Mouse (Mus musculus): Measurements from ENCODE around the gene Dlg2. TPM values are rescaled to one million over a fixed set of nuclear protein-coding genes. Genes with fewer than 3 reads are reported as not detected.

The Dlg2 gene
- polyA plus RNA-seq, 1 experiment from 2014 or later = 7.2 TPM

DNA sequence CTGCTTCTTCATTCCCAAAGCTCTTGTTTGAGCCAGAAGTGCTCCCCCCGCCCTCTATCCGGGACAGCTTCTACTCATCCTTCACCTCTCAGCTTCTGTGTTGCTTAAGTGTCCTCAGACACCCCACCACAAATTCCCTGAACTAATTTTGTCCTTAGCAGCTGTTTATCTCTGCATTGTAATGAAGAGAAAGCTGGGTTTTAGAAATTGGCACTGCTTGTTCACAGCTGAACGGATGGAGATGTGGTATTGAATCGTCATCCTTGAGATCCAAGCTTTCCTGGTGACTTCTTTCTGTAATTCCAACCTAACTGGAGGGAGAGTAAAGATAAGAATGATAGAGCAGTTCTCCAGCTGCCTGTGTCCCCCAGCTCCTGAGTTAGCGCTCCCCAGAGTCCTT is 834.7 kb downstream of the Dlg2 start:
- H3K9me3 ChIP-seq (replicated peaks) = no peaks in the 10 kb centered on the region
- H3K27ac ChIP-seq (replicated peaks) = no peak overlapping the region
- H3K36me3 ChIP-seq = no peaks in the 10 kb centered on the region
- H3K4me3 ChIP-seq (replicated peaks) = no peak overlapping the region
- WGBS = 80% methylated on average over 5 of the region's 5 CpGs
- H3K27me3 ChIP-seq = no peaks in the 10 kb centered on the region
- no peak overlapping the region for H3K9ac ChIP-seq
- H3K4me1 ChIP-seq = no peaks in the 10 kb centered on the region
- H3K4me2 ChIP-seq (replicated peaks) = no peak overlapping the region
- no peak for ATAC-seq (ENCODE audit: insufficient number of reproducible peaks, low FRiP score, low TSS enrichment, low read depth)

DNA sequence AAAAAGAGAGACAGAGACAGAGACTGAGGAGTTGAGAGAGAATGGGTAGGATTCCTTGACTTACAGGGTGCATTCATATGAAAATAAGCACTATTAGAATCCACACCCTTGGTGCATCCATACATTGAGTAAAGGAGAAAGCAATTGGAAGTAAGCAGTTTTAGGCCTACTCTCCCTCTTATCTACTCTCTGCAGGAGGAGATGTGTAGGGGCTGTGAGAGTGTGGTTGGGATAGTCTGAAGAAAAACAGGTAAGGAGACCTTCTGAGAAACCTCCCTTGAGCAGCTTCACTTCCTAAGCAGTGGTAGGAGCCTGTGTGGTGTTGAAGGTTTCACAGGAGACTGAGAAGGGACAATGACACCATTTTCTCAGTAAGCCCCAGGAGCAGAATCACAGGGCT is 868.6 kb downstream of the Dlg2 start:
- no peaks in the 10 kb centered on the region for H3K4me1 ChIP-seq
- no peak overlapping the region for H3K9ac ChIP-seq
- H3K36me3 ChIP-seq = no peaks in the 10 kb centered on the region
- H3K27ac ChIP-seq (replicated peaks) = no peak overlapping the region
- no peak overlapping the region for H3K4me3 ChIP-seq (replicated peaks)
- H3K9me3 ChIP-seq (replicated peaks) = no peaks in the 10 kb centered on the region
- no peaks in the 10 kb centered on the region for H3K27me3 ChIP-seq
- no peak for ATAC-seq (ENCODE audit: insufficient number of reproducible peaks, low FRiP score, low TSS enrichment, low read depth)
- H3K4me2 ChIP-seq (replicated peaks) = no peak overlapping the region

DNA sequence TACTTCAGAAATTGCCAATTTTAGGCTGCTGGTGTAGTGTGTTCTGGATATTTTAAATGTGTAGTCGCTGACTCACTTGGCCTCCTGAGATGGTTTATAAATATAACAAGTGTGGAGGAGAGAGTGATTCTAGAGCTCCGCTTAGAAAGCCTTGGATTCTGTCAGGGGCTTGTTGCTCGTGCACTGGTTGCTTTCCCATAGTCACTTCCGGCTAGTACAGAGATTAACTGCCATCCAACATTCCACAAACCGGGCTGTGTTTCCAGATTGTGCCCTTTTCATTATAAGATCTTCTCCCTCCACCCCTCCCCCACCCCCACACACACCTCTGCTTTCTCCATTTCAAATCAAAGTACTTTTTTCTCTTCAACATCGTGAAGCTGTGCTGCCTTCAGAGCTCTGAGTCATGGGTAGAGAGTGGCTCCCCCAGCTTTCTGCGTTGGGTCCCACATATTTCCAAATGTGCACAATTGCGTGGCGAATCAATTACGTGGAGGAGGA is 893.4 kb downstream of the Dlg2 start:
- Histone ChIP-seq H3K9ac (no peak overlapping the region), H3K9me3 (replicated peaks) (no peaks in the 10 kb centered on the region), H3K27ac (replicated peaks) (no peak overlapping the region), H3K4me3 (replicated peaks) (no peak overlapping the region), H3K27me3 (no peaks in the 10 kb centered on the region), H3K36me3 (no peaks in the 10 kb centered on the region), H3K4me1 (no peaks in the 10 kb centered on the region), H3K4me2 (replicated peaks) (no peak overlapping the region)
- no peak for ATAC-seq (ENCODE audit: insufficient number of reproducible peaks, low FRiP score, low TSS enrichment, low read depth)
- 57% methylated on average over 10 of the region's 10 CpGs for WGBS

DNA sequence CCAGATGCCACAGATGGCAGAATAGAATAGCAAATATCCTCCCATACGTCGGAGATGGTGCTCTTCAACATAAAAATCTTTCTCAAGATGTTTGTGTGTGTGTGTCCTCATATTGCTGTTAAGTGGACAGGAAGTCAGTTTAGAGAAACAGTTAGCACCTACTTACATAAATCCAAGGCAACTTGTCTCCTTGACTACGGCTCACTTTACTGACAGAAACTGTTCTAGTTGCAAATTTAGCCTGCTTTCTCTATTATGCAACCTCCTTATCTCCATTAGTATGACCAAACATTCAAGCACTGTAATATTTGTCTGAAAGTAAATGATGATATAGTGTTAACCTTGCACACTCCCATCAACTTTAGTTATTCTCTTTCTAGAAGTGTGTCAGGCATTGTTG is 905.8 kb downstream of the Dlg2 start:
- Histone ChIP-seq H3K4me1 (no peaks in the 10 kb centered on the region), H3K9me3 (replicated peaks) (no peaks in the 10 kb centered on the region), H3K27ac (replicated peaks) (no peak overlapping the region), H3K4me2 (replicated peaks) (no peak overlapping the region), H3K9ac (no peak overlapping the region), H3K4me3 (replicated peaks) (no peak overlapping the region), H3K36me3 (no peaks in the 10 kb centered on the region), H3K27me3 (no peaks in the 10 kb centered on the region)
- 76% methylated on average over 3 of the region's 3 CpGs for WGBS
- ATAC-seq (ENCODE audit: insufficient number of reproducible peaks, low FRiP score, low TSS enrichment, low read depth) = no peak

DNA sequence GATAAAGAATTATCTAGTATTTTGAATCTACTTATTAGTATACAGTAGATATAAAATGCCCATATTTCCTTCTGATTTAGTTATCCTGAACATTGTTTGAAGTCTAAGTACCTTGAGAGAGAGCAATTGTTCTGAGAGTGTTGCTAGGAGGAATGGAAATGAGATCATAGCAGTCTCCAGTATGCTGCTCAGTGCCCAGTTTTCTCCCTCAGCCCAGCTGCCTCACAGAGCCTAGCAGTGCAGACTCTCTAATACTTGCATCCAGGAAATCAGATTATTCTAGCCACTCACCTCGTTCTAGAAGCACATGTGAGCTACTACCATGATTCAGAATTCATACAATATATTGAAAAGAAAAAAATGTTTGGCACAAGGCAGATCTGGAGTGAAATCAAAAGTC is 907.4 kb downstream of the Dlg2 start:
- no peaks in the 10 kb centered on the region for H3K36me3 ChIP-seq

DNA sequence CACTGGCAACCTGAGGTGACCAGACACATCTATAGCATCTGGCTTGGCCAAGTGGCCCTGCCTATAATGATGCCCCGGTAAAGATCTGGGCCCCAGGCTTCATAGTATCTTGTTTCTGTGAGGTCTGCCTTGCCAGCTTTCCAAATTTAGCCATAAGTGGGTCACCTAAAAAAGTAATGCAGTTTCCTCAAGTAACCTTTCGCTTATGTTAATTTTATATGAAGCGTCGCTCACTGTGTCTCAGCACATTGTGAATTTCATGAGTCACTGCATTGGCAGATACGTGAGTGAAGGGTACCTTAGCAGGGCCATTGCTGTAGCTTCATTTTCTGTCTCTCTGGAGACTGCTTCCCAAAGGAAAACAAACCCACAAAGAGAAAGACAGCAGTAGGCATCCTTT is 912.8 kb downstream of the Dlg2 start:
- Histone ChIP-seq H3K9me3 (replicated peaks) (no peaks in the 10 kb centered on the region), H3K4me3 (replicated peaks) (no peak overlapping the region), H3K36me3 (no peaks in the 10 kb centered on the region), H3K27me3 (no peaks in the 10 kb centered on the region), H3K4me2 (replicated peaks) (no peak overlapping the region), H3K9ac (no peak overlapping the region), H3K27ac (replicated peaks) (no peak overlapping the region), H3K4me1 (no peaks in the 10 kb centered on the region)
- no peak for ATAC-seq (ENCODE audit: insufficient number of reproducible peaks, low FRiP score, low TSS enrichment, low read depth)
- WGBS = 79% methylated on average over 5 of the region's 5 CpGs

More for the DNA sequence above, 907.4 kb downstream of the Dlg2 start:
- Histone ChIP-seq H3K27me3 (no peaks in the 10 kb centered on the region), H3K4me3 (replicated peaks) (no peak overlapping the region), H3K9me3 (replicated peaks) (no peaks in the 10 kb centered on the region), H3K4me2 (replicated peaks) (no peak overlapping the region), H3K27ac (replicated peaks) (no peak overlapping the region), H3K9ac (no peak overlapping the region), H3K4me1 (no peaks in the 10 kb centered on the region)
- 45% methylated on average over 1 of the region's 1 CpGs for WGBS
- no peak for ATAC-seq (ENCODE audit: insufficient number of reproducible peaks, low FRiP score, low TSS enrichment, low read depth)

DNA sequence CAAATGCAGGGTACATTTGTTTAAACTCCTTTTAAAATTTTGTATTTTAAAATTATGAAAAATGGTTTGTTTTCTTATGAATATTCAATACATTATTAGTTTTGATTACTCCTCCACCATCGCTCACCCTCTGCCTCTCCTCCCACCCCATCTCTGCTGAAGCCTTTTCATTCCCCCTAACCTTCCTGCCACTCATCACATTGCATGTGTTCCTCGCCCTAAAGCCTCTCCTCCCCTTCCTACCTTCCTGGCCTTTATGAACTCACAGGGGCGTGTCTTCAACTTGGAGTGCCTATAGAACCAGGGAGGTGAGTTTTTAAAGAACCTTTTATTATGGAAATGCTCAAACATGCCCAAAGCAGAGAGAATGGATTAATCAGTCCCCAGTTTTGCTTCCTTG is 921.4 kb downstream of the Dlg2 start:
- H3K36me3 ChIP-seq = no peaks in the 10 kb centered on the region
- 34% methylated on average over 3 of the region's 3 CpGs for WGBS
- no peak overlapping the region for H3K9ac ChIP-seq
- no peak overlapping the region for H3K27ac ChIP-seq (replicated peaks)
- H3K27me3 ChIP-seq = no peaks in the 10 kb centered on the region
- H3K4me3 ChIP-seq (replicated peaks) = no peak overlapping the region
- H3K4me1 ChIP-seq = no peaks in the 10 kb centered on the region
- no peak overlapping the region for H3K4me2 ChIP-seq (replicated peaks)
- H3K9me3 ChIP-seq (replicated peaks) = no peaks in the 10 kb centered on the region
- no peak for ATAC-seq (ENCODE audit: insufficient number of reproducible peaks, low FRiP score, low TSS enrichment, low read depth)

DNA sequence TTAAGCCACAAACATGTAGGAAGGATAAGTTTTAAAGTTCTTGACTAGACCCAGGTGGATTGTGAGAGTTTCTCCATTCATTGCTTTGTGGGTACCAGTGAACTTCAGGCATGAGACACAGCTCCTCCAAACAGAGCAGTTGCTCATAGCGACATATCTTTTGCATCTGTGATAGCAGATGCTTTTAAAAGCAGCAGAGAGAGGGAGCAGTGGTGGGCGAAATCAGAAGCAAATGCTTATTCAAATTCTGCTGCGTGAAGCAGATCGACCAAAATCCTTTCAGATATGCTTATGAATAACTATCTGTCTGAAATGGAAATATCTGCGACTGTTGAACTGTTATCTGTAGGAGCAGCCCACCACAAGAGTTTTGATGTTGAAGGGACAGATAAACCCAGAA is 935.6 kb downstream of the Dlg2 start:
- no peak for ATAC-seq (ENCODE audit: insufficient number of reproducible peaks, low FRiP score, low TSS enrichment, low read depth)
- Histone ChIP-seq H3K4me1 (no peaks in the 10 kb centered on the region), H3K36me3 (no peaks in the 10 kb centered on the region), H3K9ac (no peak overlapping the region), H3K27me3 (no peaks in the 10 kb centered on the region), H3K9me3 (replicated peaks) (no peaks in the 10 kb centered on the region), H3K27ac (replicated peaks) (no peak overlapping the region), H3K4me2 (replicated peaks) (no peak overlapping the region), H3K4me3 (replicated peaks) (no peak overlapping the region)
- WGBS = 73% methylated on average over 5 of the region's 5 CpGs

DNA sequence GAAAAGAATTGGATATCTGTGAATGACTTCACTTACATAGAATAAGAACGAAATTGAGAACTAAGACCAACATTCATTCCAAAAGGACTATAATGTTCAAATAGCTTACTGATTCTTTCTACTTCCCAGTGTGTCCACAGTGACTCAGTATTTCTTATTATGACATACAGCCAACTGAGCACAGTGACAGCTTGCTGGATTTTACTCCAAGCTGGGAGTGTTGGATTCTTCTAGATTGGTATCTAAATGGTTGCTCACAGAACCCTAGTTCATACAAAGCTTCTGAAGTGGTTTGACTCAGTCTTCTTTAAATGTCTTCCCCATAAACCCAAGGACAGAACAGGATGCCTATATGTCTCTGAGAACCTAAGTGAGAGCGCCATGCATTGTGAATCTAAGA is 937.7 kb downstream of the Dlg2 start:
- WGBS = 79% methylated on average over 2 of the region's 2 CpGs
- H3K4me3 ChIP-seq (replicated peaks) = no peak overlapping the region

DNA sequence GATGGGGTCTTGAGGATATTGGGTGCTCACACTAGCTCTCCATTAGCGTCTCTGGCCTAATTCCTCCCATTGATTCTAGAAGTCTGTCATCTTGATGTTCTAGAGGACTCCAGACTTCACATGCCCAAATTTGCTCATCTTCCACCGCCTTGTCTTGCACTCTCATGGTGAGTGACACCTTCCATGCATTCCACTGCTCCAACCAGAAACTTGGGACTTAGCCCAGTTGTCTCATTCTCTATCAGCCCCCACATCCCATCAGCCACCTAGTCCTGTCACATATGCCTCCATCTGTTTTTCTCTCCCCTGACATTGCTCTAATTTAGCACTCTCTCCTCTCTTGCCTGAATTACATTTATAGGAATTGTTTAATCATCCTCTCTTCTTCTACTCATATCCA is 938.3 kb downstream of the Dlg2 start:
- no peak for ATAC-seq (ENCODE audit: insufficient number of reproducible peaks, low FRiP score, low TSS enrichment, low read depth)
- no peak overlapping the region for H3K4me2 ChIP-seq (replicated peaks)
- H3K27me3 ChIP-seq = no peaks in the 10 kb centered on the region
- no peak overlapping the region for H3K27ac ChIP-seq (replicated peaks)
- no peaks in the 10 kb centered on the region for H3K36me3 ChIP-seq
- no peaks in the 10 kb centered on the region for H3K9me3 ChIP-seq (replicated peaks)
- no peak overlapping the region for H3K4me3 ChIP-seq (replicated peaks)
- 80% methylated on average over 2 of the region's 2 CpGs for whole genome bisulfite sequencing
- no peak overlapping the region for H3K9ac ChIP-seq
- no peaks in the 10 kb centered on the region for H3K4me1 ChIP-seq

More for the DNA sequence above, 937.7 kb downstream of the Dlg2 start:
- no peak for ATAC-seq (ENCODE audit: insufficient number of reproducible peaks, low FRiP score, low TSS enrichment, low read depth)
- Histone ChIP-seq H3K36me3 (no peaks in the 10 kb centered on the region), H3K27me3 (no peaks in the 10 kb centered on the region), H3K4me2 (replicated peaks) (no peak overlapping the region), H3K4me1 (no peaks in the 10 kb centered on the region), H3K9ac (no peak overlapping the region), H3K27ac (replicated peaks) (no peak overlapping the region), H3K9me3 (replicated peaks) (no peaks in the 10 kb centered on the region)

DNA sequence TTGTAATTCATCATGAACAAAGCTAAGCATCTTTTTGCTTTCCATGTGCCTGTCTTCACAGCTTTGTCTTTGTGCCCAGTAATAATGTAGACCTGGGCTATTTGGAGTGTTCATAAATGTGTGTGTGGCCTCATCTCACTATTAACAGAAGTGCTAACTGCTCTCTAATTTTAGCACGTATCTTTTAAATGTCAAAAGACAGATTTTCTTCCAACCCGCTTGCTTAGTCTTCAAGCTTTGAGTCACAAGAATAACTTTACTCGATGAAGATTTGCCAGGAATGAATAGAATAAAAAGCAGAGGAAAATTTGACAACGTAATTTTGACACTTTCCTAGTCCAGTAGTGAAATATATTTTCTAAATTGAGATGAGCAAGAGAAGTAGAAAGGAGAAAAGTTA is 943.7 kb downstream of the Dlg2 start:
- no peaks in the 10 kb centered on the region for H3K4me1 ChIP-seq
- no peaks in the 10 kb centered on the region for H3K36me3 ChIP-seq
- H3K9me3 ChIP-seq (replicated peaks) = no peaks in the 10 kb centered on the region
- H3K4me3 ChIP-seq (replicated peaks) = no peak overlapping the region
- no peak overlapping the region for H3K9ac ChIP-seq
- no peak for ATAC-seq (ENCODE audit: insufficient number of reproducible peaks, low FRiP score, low TSS enrichment, low read depth)
- H3K27ac ChIP-seq (replicated peaks) = no peak overlapping the region
- no peak overlapping the region for H3K4me2 ChIP-seq (replicated peaks)
- 83% methylated on average over 4 of the region's 4 CpGs for WGBS
- no peaks in the 10 kb centered on the region for H3K27me3 ChIP-seq

DNA sequence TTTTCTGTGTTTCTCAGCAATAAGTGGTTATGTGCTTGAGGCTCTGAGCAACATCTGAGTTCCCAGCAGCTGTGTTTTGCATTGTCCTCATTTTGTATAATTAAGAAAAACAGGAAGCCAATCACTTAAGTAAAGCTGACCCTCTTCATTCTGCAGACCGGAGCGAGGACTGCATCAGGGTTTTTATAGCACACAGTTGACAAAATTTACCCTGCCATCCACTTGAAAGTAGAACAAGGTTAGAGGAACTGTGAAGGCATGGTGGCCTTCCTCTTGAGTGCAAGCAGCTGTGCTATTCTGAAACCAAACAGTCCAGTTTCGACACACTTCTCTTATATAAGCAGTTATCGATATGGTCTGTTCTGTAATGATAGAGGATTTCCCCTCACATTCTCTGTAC is 947.3 kb downstream of the Dlg2 start:
- H3K9me3 ChIP-seq (replicated peaks) = no peaks in the 10 kb centered on the region
- H3K36me3 ChIP-seq = no peaks in the 10 kb centered on the region
- H3K27ac ChIP-seq (replicated peaks) = no peak overlapping the region
- no peak for ATAC-seq (ENCODE audit: insufficient number of reproducible peaks, low FRiP score, low TSS enrichment, low read depth)
- no peaks in the 10 kb centered on the region for H3K27me3 ChIP-seq
- whole genome bisulfite sequencing = 43% methylated on average over 4 of the region's 4 CpGs
- H3K9ac ChIP-seq = no peak overlapping the region
- no peak overlapping the region for H3K4me3 ChIP-seq (replicated peaks)
- H3K4me2 ChIP-seq (replicated peaks) = no peak overlapping the region
- H3K4me1 ChIP-seq = no peaks in the 10 kb centered on the region
